Mouse (Mus musculus) ES-E14 (cell line): ENCODE measurements at regions not wholly inside any gene's neighbourhood (a gene's known extent, or its start where the extent isn't known, plus 50 kb on each side); places are given as distances from the start of the nearest gene placed in this dataset.

Experiments
- CHD2 ChIP-seq: IDR thresholded peaks from 2 replicates; pipeline ENCODE4 v1.6.1; 2014; ENCODE audit warnings: mild to moderate bottlenecking, low read depth, low read length, inconsistent platforms
- HCFC1 ChIP-seq: IDR thresholded peaks from 2 replicates; pipeline ENCODE4 v1.6.1; 2012; ENCODE audit warnings: low read length, inconsistent platforms, borderline replicate concordance; ENCODE audit not compliant: insufficient read depth
- MAFK ChIP-seq: IDR thresholded peaks from 2 replicates; pipeline ENCODE4 v1.6.1; 2014; ENCODE audit warnings: mild to moderate bottlenecking, low read depth, low read length, inconsistent platforms; ENCODE audit not compliant: insufficient read depth
- ZC3H11A ChIP-seq: IDR thresholded peaks from 2 replicates; pipeline ENCODE4 v1.6.1; 2012; ENCODE audit warnings: low read depth, mild to moderate bottlenecking, inconsistent platforms, low read length, borderline replicate concordance
- ZNF384 ChIP-seq: IDR thresholded peaks from 2 replicates; pipeline ENCODE4 v1.6.1; 2012; ENCODE audit warnings: low read depth, low read length, inconsistent platforms

GRCm38 (mm10) chr5:64526521-64526920 lies 276.7 kb upstream of the Klf3 start:
- TF ChIP-seq HCFC1 (no peak), CHD2 (no peak), ZNF384 (no peak), ZC3H11A (no peak), MAFK (0 out of 2 replicates have a peak, but pooled peaks have one; percentile 22)
